Mouse (Mus musculus): ENCODE measurements around the gene Gm5105.

Gene Gm5105

DNA sequence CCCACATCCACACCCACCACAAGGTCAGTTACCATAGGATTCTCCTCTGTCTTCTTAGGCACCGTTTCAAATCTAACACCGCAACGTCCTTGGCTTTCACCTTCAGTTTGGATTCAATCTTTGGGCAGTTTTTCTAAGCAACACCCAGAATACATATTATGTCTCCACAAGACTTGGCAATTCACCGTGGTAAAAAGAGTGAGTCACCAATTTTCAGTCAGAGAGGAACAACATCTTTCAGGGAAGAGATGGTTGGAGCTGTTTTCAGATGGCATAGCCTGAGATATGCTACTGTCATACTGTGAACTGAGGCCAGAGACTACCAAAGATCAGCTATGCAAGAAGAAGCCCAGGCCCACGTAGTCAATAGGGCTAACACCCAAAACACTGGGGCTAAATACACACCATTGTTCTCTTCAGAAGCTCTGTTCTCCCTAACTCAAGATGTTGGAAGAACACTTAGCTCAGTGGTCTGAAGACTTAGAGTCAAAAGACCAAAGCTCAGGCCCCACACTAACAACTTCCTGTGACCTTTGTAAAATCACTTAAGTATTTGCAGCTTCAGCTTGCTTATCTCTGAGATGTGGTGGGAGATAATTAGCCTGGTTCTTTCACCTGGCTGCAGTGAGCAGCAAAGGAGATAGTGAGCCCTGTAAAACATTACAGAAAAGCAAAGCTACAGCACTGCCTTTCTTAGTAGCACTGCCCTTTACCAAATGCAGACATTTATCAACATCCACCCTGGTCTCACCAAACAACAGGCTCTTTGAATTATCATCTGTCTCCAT, 39.4 kb downstream of the Gm5105 start:
- DNase-seq (ENCODE audit: low read depth, low spot score) = no peak

DNA sequence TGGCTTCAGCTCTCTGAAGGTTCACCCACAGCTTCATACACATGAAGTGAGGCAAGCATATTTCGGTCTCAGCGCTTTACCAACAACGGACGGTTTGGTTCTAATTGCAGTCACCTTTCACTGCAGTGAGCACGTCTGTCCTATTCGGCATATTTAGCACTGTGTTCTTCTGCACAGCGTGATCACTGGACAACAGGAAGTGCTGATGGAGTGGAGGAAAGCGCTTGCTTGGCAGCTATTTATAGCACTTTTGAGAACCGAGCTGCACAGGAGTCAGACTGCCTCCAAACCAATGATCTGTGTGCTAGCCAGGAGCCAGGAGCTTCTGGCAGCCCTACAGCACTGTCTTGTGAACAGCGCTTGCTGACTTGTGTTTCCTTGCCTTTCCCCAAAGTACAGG, 40.9 kb downstream of the Gm5105 start:
- no peak for DNase-seq (ENCODE audit: low read depth, low spot score)

DNA sequence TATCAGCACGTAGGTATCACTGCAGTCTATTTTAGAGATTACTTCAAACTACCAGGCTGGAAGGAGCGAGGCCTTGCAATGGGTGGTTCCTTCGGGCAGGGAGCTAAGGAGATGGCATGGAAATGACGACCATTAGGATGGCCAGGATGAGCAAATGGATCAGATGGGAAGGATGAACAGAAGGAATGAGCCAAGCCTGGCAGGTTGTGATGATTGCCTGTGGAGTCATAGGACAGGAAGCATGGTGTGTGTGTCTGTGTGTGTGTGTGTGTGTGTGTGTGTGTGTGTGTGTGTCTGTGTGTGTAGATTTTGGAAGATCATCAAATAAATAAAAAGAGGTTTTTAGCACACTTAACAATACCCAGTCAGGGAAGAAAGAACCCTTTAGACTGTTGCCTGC, 44.5 kb downstream of the Gm5105 start:
- DNase-seq (ENCODE audit: low read depth, low spot score) = no peak

DNA sequence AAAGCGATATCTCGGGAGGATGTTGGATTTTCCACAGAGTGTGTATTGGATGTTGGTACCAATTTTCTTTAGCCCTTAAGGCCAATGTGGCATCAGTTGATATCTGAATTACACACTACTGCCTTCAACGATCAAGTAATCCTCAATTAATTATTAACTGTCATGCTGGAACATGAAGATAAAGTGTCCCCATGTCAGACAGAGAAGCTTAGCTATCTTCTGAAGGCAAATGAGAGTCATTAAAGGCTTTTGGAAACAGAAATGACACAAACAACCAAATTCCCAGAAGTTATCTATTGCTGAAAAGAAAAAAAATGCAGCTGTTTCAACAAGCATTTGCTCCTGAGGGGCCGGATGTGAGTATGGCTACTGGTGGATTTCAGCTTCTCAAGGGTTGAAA, 45.2 kb downstream of the Gm5105 start:
- DNase-seq (ENCODE audit: low read depth, low spot score) = no peak

DNA sequence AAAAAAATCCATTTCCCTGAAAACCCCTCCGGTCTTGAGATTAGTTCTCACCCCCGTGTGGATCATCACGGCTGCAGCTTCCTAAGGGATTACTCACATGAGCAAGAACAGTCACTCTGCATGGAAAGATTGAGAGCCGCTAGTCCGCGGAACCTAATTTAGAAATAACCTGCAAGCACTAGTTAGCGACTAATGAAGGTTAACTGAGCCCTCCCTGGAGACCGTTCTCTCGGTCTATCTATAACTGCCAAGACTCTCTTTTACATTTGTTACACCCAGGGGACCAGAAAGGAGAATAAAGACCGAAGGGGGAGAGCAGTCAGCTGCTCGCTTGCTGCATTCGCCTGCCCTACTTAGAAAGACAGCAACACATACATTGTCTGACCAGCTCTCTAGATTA, 50.4 kb downstream of the Gm5105 start:
- no peak for DNase-seq (ENCODE audit: low read depth, low spot score)

DNA sequence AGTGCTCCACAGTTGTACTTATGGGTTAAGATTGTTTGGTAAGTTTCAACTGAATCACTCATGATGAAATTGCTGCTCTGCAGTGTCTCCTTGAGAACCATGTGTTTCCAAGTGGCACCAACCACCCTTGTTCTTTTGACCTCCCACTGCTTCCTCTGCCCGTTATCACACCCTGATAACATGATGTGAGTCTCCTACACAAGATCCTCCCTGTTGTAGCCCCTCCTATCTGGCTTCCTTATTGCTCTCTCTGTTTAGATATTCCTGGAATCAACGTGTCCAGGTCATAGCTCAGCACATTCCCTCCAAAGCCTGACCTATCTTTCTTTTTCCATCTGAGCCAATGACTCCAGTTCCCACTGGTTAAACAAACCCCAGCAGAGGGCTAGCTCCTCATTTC, 52.5 kb downstream of the Gm5105 start:
- DNase-seq (ENCODE audit: low read depth, low spot score) = no peak

DNA sequence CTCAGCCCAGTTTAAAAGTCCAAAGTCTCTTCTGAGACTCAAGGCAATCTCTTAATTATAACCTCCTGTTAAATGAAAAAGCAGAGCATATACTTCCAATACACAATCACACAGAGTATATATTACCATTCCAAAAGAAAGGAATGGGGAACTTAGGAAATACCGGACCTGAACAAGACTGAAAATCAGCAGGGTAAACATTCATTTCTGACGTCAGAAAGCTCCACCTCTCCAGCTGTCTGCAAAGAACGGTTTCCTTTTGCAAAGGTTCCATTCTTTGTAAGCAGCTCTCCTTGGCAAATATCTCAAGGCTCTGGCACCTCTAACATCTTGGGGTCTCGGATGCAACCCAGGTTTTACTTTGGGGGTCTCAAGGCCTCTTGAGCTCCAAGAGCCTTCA, 54.8 kb downstream of the Gm5105 start:
- no peak for DNase-seq (ENCODE audit: low read depth, low spot score)

DNA sequence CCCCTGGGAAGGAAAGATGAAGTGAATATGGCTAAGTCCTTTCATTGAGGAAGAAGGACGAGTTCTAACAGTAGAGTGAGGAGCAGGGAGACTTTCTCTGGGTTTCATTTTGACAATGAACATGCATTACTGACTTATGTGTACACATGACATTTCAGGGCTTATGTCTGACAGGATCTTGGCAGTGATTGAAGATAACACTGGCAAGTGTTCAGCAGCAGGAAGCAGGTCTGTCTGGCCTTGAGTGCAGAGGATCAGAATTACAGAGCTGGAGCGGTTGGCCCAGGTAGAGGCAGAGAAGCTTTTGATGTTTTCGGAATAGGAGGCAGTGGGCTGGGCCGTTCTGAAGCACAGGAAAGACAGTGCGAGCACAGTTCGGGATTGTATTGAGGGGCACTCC, 59.0 kb downstream of the Gm5105 start:
- no peak for DNase-seq (ENCODE audit: low read depth, low spot score)

DNA sequence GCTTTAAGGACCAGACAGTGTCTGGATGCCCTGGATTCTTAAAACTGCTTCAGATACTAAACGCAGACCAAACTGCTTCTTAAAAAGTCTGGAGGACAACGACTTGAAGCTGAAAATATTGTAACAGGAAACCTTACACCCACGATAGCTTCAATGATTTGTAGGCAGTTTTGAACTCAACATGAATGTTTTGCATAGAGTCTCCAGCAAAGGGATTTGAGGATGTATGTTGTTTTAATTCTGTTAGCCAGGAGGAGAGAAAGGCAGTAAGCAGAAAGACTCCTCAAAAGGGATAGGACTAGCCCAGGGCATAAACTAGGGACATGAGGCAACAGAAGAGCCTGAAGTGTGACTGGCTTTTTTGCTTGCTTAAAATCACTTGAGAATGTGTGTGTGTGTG, 60.3 kb downstream of the Gm5105 start:
- DNase-seq (ENCODE audit: low read depth, low spot score) = no peak

DNA sequence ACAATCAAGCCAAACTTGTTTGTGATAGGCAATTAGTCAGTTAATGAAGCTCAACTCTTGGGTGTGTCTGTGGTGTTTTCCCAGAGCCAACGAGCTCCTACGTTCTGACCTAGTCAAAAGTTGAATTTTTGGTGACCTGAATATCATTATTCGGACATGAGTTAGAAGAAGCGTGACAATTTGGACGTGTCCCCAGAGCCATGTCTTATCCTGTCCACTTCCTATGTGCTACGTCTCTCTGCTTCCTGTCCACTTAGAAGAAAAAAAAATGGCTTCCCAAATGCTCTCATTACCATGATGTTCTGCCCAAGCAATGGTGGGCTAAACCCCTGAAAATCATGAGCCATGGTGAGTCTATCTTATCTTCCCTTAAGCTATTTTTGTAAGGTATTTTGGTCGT, 63.9 kb downstream of the Gm5105 start:
- no peak for DNase-seq (ENCODE audit: low read depth, low spot score)

DNA sequence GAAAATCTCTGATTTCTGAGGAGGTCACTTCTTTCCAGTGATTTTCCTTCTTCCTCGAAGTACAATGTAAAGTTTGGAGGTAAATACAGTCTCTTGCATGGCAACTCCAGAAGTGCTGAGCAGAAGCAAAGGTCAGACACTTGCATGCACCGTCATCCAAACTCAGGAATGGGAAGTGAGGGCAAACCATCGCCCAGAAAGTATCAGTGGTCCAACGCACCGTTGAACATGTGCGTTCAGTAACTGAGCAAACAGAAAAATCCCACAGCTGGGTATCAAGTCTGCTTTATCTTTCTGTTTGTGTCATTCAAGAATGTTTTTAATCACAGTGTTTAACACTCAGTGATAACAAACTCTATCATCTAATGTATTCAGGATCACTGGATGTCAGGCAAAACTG, 64.6 kb downstream of the Gm5105 start:
- no peak for DNase-seq (ENCODE audit: low read depth, low spot score)

DNA sequence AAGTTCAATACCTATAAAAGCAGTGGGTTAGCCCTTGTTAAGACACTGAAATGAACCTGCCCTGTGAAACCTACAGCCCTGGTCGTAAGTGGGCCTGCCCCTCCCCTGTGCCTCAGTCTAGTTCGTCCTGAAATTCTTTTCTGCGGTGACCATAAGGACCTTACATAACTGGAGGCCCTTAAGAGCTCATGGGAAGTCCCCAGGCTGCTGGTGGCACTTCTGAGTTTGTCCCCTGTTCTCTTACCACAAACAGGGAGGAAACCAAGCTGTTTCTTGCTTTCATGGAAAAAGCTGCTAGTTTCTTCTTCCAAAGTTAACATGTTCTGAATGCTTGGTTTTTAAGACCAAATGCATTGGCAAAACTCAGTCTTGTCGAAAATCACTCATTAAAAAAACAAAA, 65.3 kb downstream of the Gm5105 start:
- no peak for DNase-seq (ENCODE audit: low read depth, low spot score)

DNA sequence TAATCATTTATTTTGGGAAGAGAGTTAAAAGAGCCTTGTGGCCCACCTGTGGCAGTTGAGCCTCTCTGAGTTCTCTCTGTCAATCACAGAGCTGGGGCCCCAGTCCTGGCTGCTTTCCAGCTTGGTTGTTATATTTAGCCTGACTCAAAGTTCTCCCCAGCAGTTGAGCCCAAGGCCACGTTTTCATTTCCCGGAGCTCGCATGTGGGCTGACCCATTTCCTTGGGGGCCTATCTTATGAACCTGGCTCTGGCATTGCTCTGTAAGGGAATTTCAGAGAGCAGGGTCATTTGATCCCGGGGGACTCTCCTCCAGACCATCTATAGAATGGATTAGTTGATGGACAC, 66.5 kb downstream of the Gm5105 start:
- no peak for DNase-seq (ENCODE audit: low read depth, low spot score)

DNA sequence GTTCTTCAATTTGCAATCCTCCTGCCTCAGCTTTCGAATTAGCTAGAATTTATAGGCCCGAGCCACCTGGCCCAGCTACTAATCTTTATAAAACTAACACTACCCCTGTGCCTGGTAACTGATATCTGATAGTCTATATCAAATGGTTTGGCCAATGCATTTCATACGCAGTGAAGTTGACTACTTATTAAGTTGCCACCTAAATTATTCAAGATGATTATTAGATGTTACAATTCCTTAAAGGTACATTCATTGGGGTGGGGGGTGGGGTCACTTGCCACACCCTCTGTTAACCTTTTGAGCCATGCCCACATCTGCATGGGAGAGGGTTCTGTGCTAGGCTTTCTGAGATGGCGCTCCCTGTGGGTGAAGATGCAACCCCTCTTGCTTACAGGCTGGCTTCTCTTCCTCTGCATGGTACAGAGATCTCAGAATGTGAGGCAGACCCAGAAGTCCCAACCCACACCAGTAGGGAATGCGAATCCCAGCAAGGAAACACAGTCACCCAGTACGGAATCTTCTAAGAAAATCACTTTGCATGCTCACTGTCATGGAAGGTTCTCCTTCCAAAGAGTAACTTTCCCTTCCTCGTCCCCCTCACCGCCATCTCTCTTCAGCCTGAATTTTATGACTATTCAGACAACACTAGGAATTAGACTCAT, 67.0 kb downstream of the Gm5105 start:
- DNase-seq (ENCODE audit: low read depth, low spot score) = no peak

DNA sequence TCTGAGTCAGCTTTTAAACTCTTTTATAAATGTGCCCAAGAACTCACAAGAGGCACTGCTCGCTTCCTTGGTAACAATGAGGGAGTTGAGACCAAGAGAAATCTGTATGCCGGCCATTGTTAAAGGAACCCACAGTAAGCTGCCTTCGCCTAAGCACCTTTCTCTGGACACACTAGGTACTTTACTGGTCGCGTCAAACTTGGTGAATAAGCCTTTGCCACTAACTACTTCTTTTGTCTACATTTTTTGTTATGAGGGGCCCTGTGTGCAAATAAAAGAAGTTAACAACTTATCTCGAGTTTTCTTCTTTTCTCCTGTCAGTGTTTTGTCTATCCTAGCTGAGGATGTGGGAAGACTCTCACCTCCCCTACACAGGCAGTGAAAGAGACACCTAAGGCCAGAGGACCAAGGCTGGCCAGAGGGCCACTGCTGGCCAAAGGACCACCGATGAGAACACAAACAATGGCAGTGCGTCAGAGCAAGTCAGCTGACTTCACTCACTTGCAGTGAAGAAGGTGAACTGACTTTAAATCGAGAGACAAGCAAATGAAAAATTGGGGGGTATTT, 67.9 kb downstream of the Gm5105 start:
- no peak for DNase-seq (ENCODE audit: low read depth, low spot score)
